Mouse (Mus musculus) myocyte (in vitro differentiated cells): ENCODE measurements around the gene Rad51ap1.

Source experiments
- POLR2AphosphoS2 ChIP-seq: IDR thresholded peaks from one replicate; pipeline ENCODE4 v1.6.1; 2011; ENCODE audit warnings: low read depth, control low read depth; ENCODE audit not compliant: insufficient read length
- TCF12 ChIP-seq: IDR thresholded peaks from one replicate; pipeline ENCODE4 v1.6.1; 2011; ENCODE audit warnings: mild to moderate bottlenecking, control low read depth; ENCODE audit not compliant: poor library complexity, insufficient read depth, severe bottlenecking

DNA sequence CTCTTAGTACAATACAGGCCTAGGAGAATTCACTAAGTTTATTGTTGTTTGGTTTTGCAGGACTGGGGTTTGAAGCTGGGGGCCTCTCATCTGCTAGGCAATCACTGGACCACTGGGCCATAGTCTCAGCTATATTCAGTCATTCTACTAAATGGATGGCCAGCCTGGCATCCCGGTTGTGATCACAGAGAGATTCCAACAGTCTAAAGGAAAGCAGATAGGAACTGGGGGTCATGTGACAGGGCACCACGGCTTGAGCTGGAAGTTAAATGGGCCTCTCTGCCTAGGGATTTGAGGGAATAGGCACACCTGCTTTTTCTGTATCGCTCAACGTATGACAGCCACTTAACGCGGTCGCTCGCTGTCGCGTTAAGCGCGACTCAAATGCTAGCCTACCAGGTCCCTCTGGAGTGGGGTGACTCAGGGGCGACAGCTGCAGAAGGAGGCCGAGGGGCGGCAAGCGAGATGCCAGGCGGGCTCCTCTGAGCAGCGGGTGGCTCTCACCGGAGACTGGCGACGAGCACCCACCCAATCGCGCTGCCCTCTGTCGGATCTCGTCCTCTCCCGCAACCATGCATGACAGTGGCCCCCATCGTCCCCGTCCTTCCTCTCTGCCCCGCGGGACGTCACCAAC is 417 bp downstream of the Rad51ap1 start:
- no peak for TF ChIP-seq TCF12
- TF ChIP-seq POLR2AphosphoS2, result no peak
